Mouse (Mus musculus): ENCODE measurements around the gene Neurod2. TPM values are rescaled to one million over a fixed set of nuclear protein-coding genes. Genes with fewer than 3 reads are reported as not detected.

Neurod2 gene
- total RNA-seq, 1 experiment = not detected

- no peaks in the 10 kb centered on the region for H3K9me3 ChIP-seq (ENCODE audit: control insufficient read depth, insufficient read depth, low read depth, low read length)
- H3K27ac ChIP-seq (ENCODE audit: insufficient read depth, low read depth, low read length, poor library complexity, severe bottlenecking) = no peak overlapping the region
- no peaks in the 10 kb centered on the region; a peak in 1 of 4 replicates for H3K4me1 ChIP-seq (ENCODE audit: control insufficient read depth in 2 of 2, insufficient read depth in 2 of 2, low read length in 2 of 2, poor library complexity in 1 of 2)
- no peak for DNase-seq (ENCODE audit: low read depth, low spot score)
- no peak overlapping the region for H3K4me3 ChIP-seq (ENCODE audit: insufficient read depth in 1 of 2, low read depth in 1 of 2, low read length in 2 of 2, poor library complexity in 1 of 2, severe bottlenecking in 1 of 2)
- TF ChIP-seq CHD2 (IDR thresholded peaks at IDR 0.05; ENCODE audit: low read depth, low read length) (no peak), MAFK (IDR thresholded peaks at IDR 0.05; ENCODE audit: insufficient read depth, low read depth, low read length) (no peak), ZNF384 (IDR thresholded peaks at IDR 0.05; ENCODE audit: low read depth, low read length) (no peak), ZC3H11A (IDR thresholded peaks at IDR 0.05; ENCODE audit: borderline replicate concordance, low read depth, low read length) (no peak), HCFC1 (IDR thresholded peaks at IDR 0.05; ENCODE audit: borderline replicate concordance, insufficient read depth, low read length) (no peak)
- H3K36me3 ChIP-seq (ENCODE audit: control insufficient read depth, insufficient read depth, low read length, poor library complexity, severe bottlenecking) = no peaks in the 10 kb centered on the region
- H3K9ac ChIP-seq (ENCODE audit: insufficient read depth, low read depth, low read length, poor library complexity, severe bottlenecking) = no peak overlapping the region
- in situ Hi-C loops (cut with MboI; ENCODE audit: low sequenced_read_pairs in 2 of 2, unreplicated experiment in 2 of 2) = no loop called here
These were observed 5.5 kb downstream of the Neurod2 start for GRCm38 (mm10) chr11:98323933-98324332.

DNA sequence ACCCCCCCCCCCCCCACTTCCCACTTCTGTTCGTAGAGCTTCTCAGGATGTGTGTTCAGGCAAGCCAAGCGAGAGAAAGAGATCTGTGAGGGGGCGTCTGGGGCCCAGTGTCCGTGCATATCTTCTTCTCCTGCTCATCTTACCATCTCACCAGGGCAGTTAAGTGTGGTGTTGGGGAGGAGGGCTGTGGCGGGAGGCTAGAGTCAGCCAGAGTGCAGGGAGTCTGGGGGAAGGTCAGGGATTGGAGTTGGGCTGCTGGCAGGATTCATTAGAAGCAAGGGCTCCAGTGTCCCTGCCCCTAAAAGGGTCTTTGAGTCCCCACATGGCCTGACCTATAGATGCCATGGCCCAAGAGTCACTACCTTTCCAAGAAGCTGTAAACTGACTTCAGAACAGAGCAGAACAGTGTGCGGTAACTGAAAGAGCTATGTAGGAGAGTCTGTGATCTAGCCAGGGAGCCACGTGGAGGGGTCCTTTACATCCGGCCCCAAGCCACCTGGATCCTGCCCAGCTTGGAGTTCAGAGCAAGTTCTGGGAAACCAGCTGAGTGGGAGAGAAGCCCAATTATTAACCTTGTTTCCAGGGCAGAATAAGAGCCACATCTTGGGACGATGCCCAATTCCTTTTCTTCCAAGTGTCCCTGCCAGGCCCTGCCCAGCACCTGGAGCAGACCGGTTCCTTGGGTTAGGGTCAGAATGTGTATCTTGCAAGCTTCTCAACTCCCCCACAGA, 6.1 kb downstream of the Neurod2 start:
- Histone ChIP-seq H3K4me1 (ENCODE audit: control insufficient read depth in 2 of 2, insufficient read depth in 2 of 2, low read length in 2 of 2, poor library complexity in 1 of 2) (no peaks in the 10 kb centered on the region; a peak in 1 of 4 replicates), H3K9ac (ENCODE audit: insufficient read depth, low read depth, low read length, poor library complexity, severe bottlenecking) (no peak overlapping the region), H3K36me3 (ENCODE audit: control insufficient read depth, insufficient read depth, low read length, poor library complexity, severe bottlenecking) (no peaks in the 10 kb centered on the region), H3K4me3 (ENCODE audit: insufficient read depth in 1 of 2, low read depth in 1 of 2, low read length in 2 of 2, poor library complexity in 1 of 2, severe bottlenecking in 1 of 2) (no peak overlapping the region), H3K27ac (ENCODE audit: insufficient read depth, low read depth, low read length, poor library complexity, severe bottlenecking) (no peak overlapping the region), H3K9me3 (ENCODE audit: control insufficient read depth, insufficient read depth, low read depth, low read length) (no peaks in the 10 kb centered on the region)
- TF ChIP-seq MAFK (IDR thresholded peaks at IDR 0.05; ENCODE audit: insufficient read depth, low read depth, low read length) (no peak), ZC3H11A (IDR thresholded peaks at IDR 0.05; ENCODE audit: borderline replicate concordance, low read depth, low read length) (no peak), HCFC1 (IDR thresholded peaks at IDR 0.05; ENCODE audit: borderline replicate concordance, insufficient read depth, low read length) (no peak), ZNF384 (IDR thresholded peaks at IDR 0.05; ENCODE audit: low read depth, low read length) (no peak), CHD2 (IDR thresholded peaks at IDR 0.05; ENCODE audit: low read depth, low read length) (no peak)
- no peak for DNase-seq (ENCODE audit: low read depth, low spot score)
- in situ Hi-C loops (cut with MboI; ENCODE audit: low sequenced_read_pairs in 2 of 2, unreplicated experiment in 2 of 2) = no loop called here

DNA sequence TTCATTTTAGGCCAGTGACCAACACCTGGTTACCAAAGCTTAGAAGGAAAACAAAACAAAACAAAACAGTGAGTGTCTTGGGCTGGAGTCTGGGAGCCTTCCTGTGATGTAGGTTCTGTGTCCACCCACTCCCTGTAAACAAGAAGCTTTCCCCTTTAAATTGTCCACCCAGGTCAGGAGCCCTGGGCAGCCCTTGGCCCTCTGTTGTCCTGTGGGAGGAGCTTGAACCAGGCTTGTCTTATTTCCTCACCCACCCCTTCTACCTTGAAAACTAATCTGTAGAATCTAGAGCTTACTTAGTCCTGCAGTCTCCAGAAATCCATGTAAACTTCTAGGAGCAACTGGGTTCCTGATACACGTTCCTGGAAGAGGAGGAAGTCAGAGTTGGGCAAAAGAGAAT, 7.3 kb downstream of the Neurod2 start:
- no peaks in the 10 kb centered on the region for H3K36me3 ChIP-seq (ENCODE audit: control insufficient read depth, insufficient read depth, low read length, poor library complexity, severe bottlenecking)
- H3K9me3 ChIP-seq (ENCODE audit: control insufficient read depth, insufficient read depth, low read depth, low read length) = no peaks in the 10 kb centered on the region
- H3K4me1 ChIP-seq (ENCODE audit: control insufficient read depth in 2 of 2, insufficient read depth in 2 of 2, low read length in 2 of 2, poor library complexity in 1 of 2) = no peaks in the 10 kb centered on the region; a peak in 1 of 4 replicates
- H3K27ac ChIP-seq (ENCODE audit: insufficient read depth, low read depth, low read length, poor library complexity, severe bottlenecking) = no peak overlapping the region
- in situ Hi-C loops (cut with MboI; ENCODE audit: low sequenced_read_pairs in 2 of 2, unreplicated experiment in 2 of 2) = no loop called here
- no peak for DNase-seq (ENCODE audit: low read depth, low spot score)
- TF ChIP-seq ZC3H11A (IDR thresholded peaks at IDR 0.05; ENCODE audit: borderline replicate concordance, low read depth, low read length) (no peak), MAFK (IDR thresholded peaks at IDR 0.05; ENCODE audit: insufficient read depth, low read depth, low read length) (no peak), CHD2 (IDR thresholded peaks at IDR 0.05; ENCODE audit: low read depth, low read length) (no peak), HCFC1 (IDR thresholded peaks at IDR 0.05; ENCODE audit: borderline replicate concordance, insufficient read depth, low read length) (no peak)
- H3K9ac ChIP-seq (ENCODE audit: insufficient read depth, low read depth, low read length, poor library complexity, severe bottlenecking) = no peak overlapping the region
- H3K4me3 ChIP-seq (ENCODE audit: insufficient read depth in 1 of 2, low read depth in 1 of 2, low read length in 2 of 2, poor library complexity in 1 of 2, severe bottlenecking in 1 of 2) = no peak overlapping the region

GRCm38 (mm10) chr11:98321677-98322003, 7.8 kb downstream of the Neurod2 start:
- Histone ChIP-seq H3K4me1 (ENCODE audit: control insufficient read depth in 2 of 2, insufficient read depth in 2 of 2, low read length in 2 of 2, poor library complexity in 1 of 2) (no peaks in the 10 kb centered on the region; a peak in 1 of 4 replicates), H3K27ac (ENCODE audit: insufficient read depth, low read depth, low read length, poor library complexity, severe bottlenecking) (no peak overlapping the region), H3K36me3 (ENCODE audit: control insufficient read depth, insufficient read depth, low read length, poor library complexity, severe bottlenecking) (no peaks in the 10 kb centered on the region), H3K9ac (ENCODE audit: insufficient read depth, low read depth, low read length, poor library complexity, severe bottlenecking) (no peak overlapping the region), H3K9me3 (ENCODE audit: control insufficient read depth, insufficient read depth, low read depth, low read length) (no peaks in the 10 kb centered on the region), H3K4me3 (ENCODE audit: insufficient read depth in 1 of 2, low read depth in 1 of 2, low read length in 2 of 2, poor library complexity in 1 of 2, severe bottlenecking in 1 of 2) (no peak overlapping the region)
- no peak for TF ChIP-seq CHD2 (IDR thresholded peaks at IDR 0.05; ENCODE audit: low read depth, low read length)
- no peak for TF ChIP-seq HCFC1 (IDR thresholded peaks at IDR 0.05; ENCODE audit: borderline replicate concordance, insufficient read depth, low read length)
- no peak for TF ChIP-seq ZNF384 (IDR thresholded peaks at IDR 0.05; ENCODE audit: low read depth, low read length)
- TF ChIP-seq MAFK (IDR thresholded peaks at IDR 0.05; ENCODE audit: insufficient read depth, low read depth, low read length) = no peak
- TF ChIP-seq ZC3H11A (IDR thresholded peaks at IDR 0.05; ENCODE audit: borderline replicate concordance, low read depth, low read length) = no peak
- in situ Hi-C loops (cut with MboI; ENCODE audit: low sequenced_read_pairs in 2 of 2, unreplicated experiment in 2 of 2) = no loop called here
- DNase-seq (ENCODE audit: low read depth, low spot score) = no peak
